Mouse (Mus musculus): ENCODE measurements at regions not wholly inside any gene's neighbourhood (a gene's known extent, or its start where the extent isn't known, plus 50 kb on each side); places are given as distances from the start of the nearest gene placed in this dataset.

DNA sequence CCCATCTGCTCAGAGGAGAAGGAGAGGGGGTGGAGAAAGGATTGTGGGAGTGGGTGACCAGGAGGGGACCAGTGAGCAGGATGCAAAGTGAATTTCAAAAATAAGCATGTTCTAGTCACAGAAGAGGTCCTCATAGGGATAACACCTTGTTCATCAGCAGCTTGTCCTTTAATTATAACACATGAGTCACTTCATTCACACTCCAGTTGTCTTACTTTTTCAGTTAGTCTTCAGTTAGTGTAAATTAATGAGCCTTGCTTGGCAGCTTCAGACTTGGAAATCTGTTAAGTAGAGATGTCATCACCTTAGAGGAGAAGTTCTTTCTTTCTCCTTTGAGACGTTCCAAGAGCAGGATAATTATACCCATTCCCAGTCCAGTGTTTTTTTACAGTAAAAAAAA, 332.3 kb downstream of the Xpnpep1 start:
- TF ChIP-seq CTCF (IDR thresholded peaks at IDR 0.05; ENCODE audit: borderline replicate concordance, extremely low read depth, insufficient read depth, insufficient read length) (no peak), POLR2A (IDR thresholded peaks at IDR 0.05; ENCODE audit: borderline replicate concordance, extremely low read depth, insufficient read depth, insufficient read length, poor library complexity, severe bottlenecking) (no peak)
